Mouse (Mus musculus): Measurements from ENCODE around the gene Mlc1. TPM values are rescaled to one million over a fixed set of nuclear protein-coding genes. Genes with fewer than 3 reads are reported as not detected.

Gene Mlc1
- polyA plus RNA-seq, 1 experiment from 2014 or later = 3.7 TPM

DNA sequence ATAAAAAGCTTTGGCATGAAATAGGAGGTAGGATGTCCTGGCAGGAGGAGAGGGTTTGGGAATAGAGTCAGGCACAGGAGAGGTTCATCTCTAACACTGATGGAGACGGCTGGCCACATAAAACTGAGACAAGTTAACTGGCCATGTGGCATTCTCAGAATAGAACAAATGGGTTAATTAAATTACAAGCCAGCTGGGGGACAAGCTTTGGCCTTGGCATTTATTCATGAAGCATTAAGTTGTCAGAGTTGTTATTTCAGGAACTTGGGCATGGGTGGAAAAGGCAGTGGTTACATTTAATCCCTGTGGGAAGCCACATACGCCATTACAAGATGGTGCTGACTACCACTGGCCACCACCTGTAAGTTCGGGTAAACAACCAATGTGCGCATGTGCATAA lies 27.6 kb downstream of the Mlc1 start:
- ATAC-seq (ENCODE audit: low FRiP score) (no peak), DNase-seq (ENCODE audit: low spot score, missing footprints) (no peak)
- H3K4me1 ChIP-seq (ENCODE audit: control insufficient read depth, insufficient read depth, low read length) = peaks cover 6% of the 10 kb centered on the region
- no peaks in the 10 kb centered on the region for H3K36me3 ChIP-seq (ENCODE audit: control insufficient read depth, insufficient read depth, low read length)
- peaks cover 15% of the 10 kb centered on the region for H3K27me3 ChIP-seq (ENCODE audit: control insufficient read depth, insufficient read depth, low read length)
- H3K4me3 ChIP-seq (ENCODE audit: low read depth, low read length) = no peak overlapping the region
- no peak overlapping the region for H3K4me2 ChIP-seq
- no peak overlapping the region for H3K9ac ChIP-seq (ENCODE audit: low read length)
- no peak overlapping the region for H3K27ac ChIP-seq (ENCODE audit: low read depth, low read length)
- H3K9me3 ChIP-seq (ENCODE audit: control insufficient read depth, low read length) = no peaks in the 10 kb centered on the region
- WGBS = 84% methylated on average over 4 of the region's 4 CpGs

DNA sequence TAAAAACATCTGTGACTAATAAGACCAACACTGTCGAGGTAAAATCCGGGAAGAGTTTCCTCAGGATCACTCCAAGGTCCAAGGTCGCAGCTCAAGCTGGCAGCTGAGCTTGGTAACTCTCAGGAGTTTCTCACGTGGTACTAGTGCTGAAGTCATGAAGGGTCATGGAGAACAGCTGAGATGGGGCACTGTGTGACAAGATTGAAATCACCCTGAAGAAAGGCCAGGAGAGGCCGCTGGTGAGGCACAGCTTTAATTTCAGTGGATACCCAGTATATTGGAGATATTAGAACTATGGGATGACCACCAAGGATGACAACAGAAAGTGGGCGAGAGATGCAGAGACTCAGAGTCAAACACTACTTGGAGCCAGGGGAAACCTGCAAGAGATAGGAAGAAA lies 32.0 kb downstream of the Mlc1 start:
- H3K4me1 ChIP-seq (ENCODE audit: control insufficient read depth, insufficient read depth, low read length) = no peaks in the 10 kb centered on the region
- 57% methylated on average over 6 of the region's 6 CpGs for WGBS
- no peak overlapping the region for H3K4me3 ChIP-seq (ENCODE audit: low read depth, low read length)
- H3K36me3 ChIP-seq (ENCODE audit: control insufficient read depth, insufficient read depth, low read length) = no peaks in the 10 kb centered on the region
- no peak for ATAC-seq (ENCODE audit: low FRiP score)
- no peak overlapping the region for H3K9ac ChIP-seq (ENCODE audit: low read length)
- DNase-seq (ENCODE audit: low spot score, missing footprints) = no peak
- H3K4me2 ChIP-seq = no peak overlapping the region
- H3K27me3 ChIP-seq (ENCODE audit: control insufficient read depth, insufficient read depth, low read length) = no peaks in the 10 kb centered on the region
- no peaks in the 10 kb centered on the region for H3K9me3 ChIP-seq (ENCODE audit: control insufficient read depth, low read length)
- no peak overlapping the region for H3K27ac ChIP-seq (ENCODE audit: low read depth, low read length)

DNA sequence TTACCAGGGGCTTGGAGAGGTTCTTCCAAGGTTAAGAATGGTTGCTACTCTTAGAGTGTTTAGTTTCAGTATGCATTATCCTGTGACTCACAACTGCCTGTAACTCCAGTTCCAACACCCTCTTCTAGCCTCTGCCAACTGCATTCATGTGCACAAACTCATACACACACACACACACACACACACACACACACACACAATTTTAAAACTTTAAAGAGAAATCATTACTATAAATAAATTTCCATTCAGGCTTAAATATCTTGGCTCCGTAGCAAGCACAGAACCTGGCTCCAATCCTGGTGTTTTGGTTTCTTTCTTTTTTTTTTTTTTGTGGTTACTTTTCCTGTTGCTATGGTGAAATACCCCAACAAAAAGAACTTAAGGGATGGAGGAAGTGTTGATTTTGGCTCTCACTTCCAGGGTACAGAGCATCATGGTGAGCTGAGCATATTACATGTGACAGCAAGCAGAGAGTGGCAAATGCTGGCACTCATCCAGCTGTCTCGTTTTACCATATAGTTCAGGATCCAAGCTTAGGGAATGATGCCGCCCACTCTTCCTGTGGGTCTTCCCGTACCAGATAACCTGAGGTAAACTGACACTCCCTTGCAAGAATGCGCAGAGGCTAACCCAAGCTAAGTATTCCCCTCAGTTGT lies 34.8 kb downstream of the Mlc1 start:
- 91% methylated on average over 5 of the region's 5 CpGs for WGBS
- no peaks in the 10 kb centered on the region for H3K9me3 ChIP-seq (ENCODE audit: control insufficient read depth, low read length)
- no peak overlapping the region for H3K4me3 ChIP-seq (ENCODE audit: low read depth, low read length)
- no peak overlapping the region for H3K9ac ChIP-seq (ENCODE audit: low read length)
- H3K4me1 ChIP-seq (ENCODE audit: control insufficient read depth, insufficient read depth, low read length) = no peaks in the 10 kb centered on the region
- ATAC-seq (ENCODE audit: low FRiP score) (no peak), DNase-seq (ENCODE audit: low spot score, missing footprints) (no peak)
- no peak overlapping the region for H3K27ac ChIP-seq (ENCODE audit: low read depth, low read length)
- no peak overlapping the region for H3K4me2 ChIP-seq
- no peaks in the 10 kb centered on the region for H3K27me3 ChIP-seq (ENCODE audit: control insufficient read depth, insufficient read depth, low read length)
- H3K36me3 ChIP-seq (ENCODE audit: control insufficient read depth, insufficient read depth, low read length) = no peaks in the 10 kb centered on the region

DNA sequence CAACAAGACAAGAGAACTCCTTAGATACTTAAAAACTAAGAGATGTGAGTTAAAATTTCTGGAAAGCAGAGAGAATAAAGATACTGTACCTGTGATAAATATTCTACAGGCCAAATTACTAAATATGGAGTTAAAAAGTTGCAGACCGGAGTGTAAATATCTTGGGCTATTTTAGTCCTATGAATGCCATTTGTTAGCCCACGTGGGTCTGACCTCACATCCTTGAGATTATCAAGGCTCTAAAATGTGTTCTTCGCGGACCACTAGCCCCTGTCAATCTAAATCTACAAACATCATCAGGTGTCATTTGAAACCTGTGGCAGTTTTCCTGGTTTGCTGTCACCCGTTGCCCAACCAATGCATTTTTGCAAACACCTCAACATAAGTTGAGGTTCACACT lies 36.0 kb downstream of the Mlc1 start:
- Histone ChIP-seq H3K9ac (ENCODE audit: low read length) (no peak overlapping the region), H3K36me3 (ENCODE audit: control insufficient read depth, insufficient read depth, low read length) (no peaks in the 10 kb centered on the region), H3K4me1 (ENCODE audit: control insufficient read depth, insufficient read depth, low read length) (no peaks in the 10 kb centered on the region), H3K27ac (ENCODE audit: low read depth, low read length) (no peak overlapping the region), H3K27me3 (ENCODE audit: control insufficient read depth, insufficient read depth, low read length) (no peaks in the 10 kb centered on the region), H3K4me2 (no peak overlapping the region), H3K9me3 (ENCODE audit: control insufficient read depth, low read length) (no peaks in the 10 kb centered on the region), H3K4me3 (ENCODE audit: low read depth, low read length) (no peak overlapping the region)
- 80% methylated on average over 5 of the region's 5 CpGs for WGBS
- ATAC-seq (ENCODE audit: low FRiP score) (no peak), DNase-seq (ENCODE audit: low spot score, missing footprints) (no peak)

DNA sequence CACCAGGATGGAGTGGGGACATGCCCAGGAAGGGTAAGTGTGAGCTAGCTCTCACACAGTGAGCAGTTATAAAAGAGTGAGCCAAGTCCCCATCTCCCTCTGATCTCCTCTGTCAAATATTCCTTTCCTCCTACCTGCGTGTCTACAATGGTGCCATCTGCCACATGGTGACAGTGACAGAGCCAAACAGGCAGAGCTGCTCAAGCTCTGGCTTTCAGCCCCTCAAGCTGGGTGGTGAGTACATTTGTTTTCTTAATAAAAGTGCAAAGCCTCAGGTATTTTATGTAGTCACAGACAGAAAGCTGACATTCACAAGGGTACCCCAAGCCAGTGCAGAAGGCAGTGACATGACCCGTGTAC lies 41.5 kb downstream of the Mlc1 start:
- Histone ChIP-seq H3K27me3 (ENCODE audit: control insufficient read depth, insufficient read depth, low read length) (no peaks in the 10 kb centered on the region), H3K36me3 (ENCODE audit: control insufficient read depth, insufficient read depth, low read length) (no peaks in the 10 kb centered on the region), H3K4me1 (ENCODE audit: control insufficient read depth, insufficient read depth, low read length) (no peaks in the 10 kb centered on the region), H3K9me3 (ENCODE audit: control insufficient read depth, low read length) (no peaks in the 10 kb centered on the region), H3K9ac (ENCODE audit: low read length) (no peak overlapping the region), H3K4me2 (no peak overlapping the region), H3K27ac (ENCODE audit: low read depth, low read length) (no peak overlapping the region), H3K4me3 (ENCODE audit: low read depth, low read length) (no peak overlapping the region)
- DNase-seq (ENCODE audit: low spot score, missing footprints) = peak; percentile 10
- WGBS = 86% methylated on average over 2 of the region's 2 CpGs
- ATAC-seq (ENCODE audit: low FRiP score) = no peak

DNA sequence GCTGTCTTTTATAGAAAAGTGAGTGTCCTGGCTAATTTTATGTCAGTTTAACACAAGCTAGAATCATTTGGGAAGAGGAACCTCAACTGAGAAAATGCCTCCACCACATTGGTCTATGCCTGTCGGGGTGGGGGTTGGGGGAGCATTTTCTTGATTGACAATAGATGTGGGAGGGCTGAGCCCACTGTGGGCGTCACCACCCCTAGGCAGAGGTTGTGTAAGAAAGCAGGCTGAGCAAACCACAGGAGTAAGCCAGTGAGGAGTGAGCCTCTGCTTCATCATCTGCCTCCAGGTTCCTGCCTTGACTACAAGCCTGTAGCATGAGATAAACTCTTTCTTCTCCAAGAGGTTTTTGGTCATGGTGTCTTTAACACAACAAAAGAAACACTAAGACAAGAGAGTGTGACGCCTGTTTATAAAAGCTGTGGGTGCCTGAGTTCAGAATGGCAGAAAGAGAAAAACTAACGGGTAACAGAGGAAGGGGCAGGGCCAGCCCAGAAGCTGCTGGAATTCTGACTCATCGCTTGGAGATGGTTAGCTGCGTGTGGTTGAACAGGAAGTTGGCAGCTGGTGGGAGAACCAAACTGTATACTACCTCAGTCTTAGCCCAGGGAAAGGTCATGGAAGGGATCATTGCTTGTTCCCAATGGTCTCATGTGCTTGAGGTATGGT lies 42.1 kb downstream of the Mlc1 start:
- no peak for ATAC-seq (ENCODE audit: low FRiP score)
- 71% methylated on average over 6 of the region's 6 CpGs for WGBS
- no peaks in the 10 kb centered on the region for H3K36me3 ChIP-seq (ENCODE audit: control insufficient read depth, insufficient read depth, low read length)

DNA sequence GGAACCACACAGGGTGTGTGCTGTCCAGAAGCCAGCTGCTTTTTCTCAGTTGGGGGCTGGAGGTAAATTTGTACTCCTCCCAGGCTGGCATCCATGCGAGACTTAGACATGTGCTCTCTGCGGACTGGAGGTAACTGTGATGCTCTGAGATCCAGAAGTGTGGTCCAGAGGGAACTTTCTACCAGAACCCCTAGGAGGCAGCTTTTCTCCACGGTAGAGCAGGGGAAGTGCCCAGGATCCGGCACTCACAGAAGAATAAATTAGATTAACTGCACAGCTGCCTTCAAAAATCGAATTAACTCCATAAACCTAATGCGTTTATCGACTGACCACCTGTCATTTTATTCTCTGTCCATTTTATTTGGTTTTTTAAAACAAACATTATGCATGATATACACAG lies 44.7 kb downstream of the Mlc1 start:
- Histone ChIP-seq H3K27ac (ENCODE audit: low read depth, low read length) (no peak overlapping the region), H3K27me3 (ENCODE audit: control insufficient read depth, insufficient read depth, low read length) (no peaks in the 10 kb centered on the region), H3K4me3 (ENCODE audit: low read depth, low read length) (no peak overlapping the region), H3K4me1 (ENCODE audit: control insufficient read depth, insufficient read depth, low read length) (no peaks in the 10 kb centered on the region), H3K36me3 (ENCODE audit: control insufficient read depth, insufficient read depth, low read length) (no peaks in the 10 kb centered on the region), H3K4me2 (no peak overlapping the region), H3K9ac (ENCODE audit: low read length) (no peak overlapping the region), H3K9me3 (ENCODE audit: control insufficient read depth, low read length) (no peaks in the 10 kb centered on the region)
- DNase-seq (ENCODE audit: low spot score, missing footprints) (peak; percentile 56), ATAC-seq (ENCODE audit: low FRiP score) (no peak)
- 61% methylated on average over 7 of the region's 7 CpGs for WGBS

More for the DNA sequence above, 42.1 kb downstream of the Mlc1 start:
- Histone ChIP-seq H3K27ac (ENCODE audit: low read depth, low read length) (no peak overlapping the region), H3K9ac (ENCODE audit: low read length) (no peak overlapping the region), H3K27me3 (ENCODE audit: control insufficient read depth, insufficient read depth, low read length) (no peaks in the 10 kb centered on the region), H3K4me1 (ENCODE audit: control insufficient read depth, insufficient read depth, low read length) (no peaks in the 10 kb centered on the region), H3K9me3 (ENCODE audit: control insufficient read depth, low read length) (no peaks in the 10 kb centered on the region), H3K4me2 (no peak overlapping the region), H3K4me3 (ENCODE audit: low read depth, low read length) (no peak overlapping the region)
- peak; percentile 28 for DNase-seq (ENCODE audit: low spot score, missing footprints)

DNA sequence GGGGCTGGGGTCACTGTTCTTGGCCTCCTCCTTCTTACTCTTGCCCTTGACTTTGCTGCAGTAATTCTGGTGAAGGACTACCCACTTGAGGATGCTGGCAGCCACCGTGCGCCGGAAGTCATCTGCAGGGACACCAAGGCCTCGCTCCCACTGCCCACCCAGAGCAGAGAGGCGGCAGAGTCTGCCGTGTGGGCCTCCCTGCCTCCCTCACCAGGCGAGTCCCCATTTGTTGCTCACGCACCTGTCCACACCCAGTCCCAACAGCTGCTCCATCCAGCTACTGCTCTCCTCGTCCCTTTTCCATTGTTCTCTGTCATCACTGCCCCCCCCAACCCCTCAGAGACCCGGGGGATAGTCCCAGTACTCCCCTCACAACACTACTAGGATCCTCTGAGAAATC lies 46.1 kb downstream of the Mlc1 start:
- H3K9me3 ChIP-seq (ENCODE audit: control insufficient read depth, low read length) = no peaks in the 10 kb centered on the region
- H3K36me3 ChIP-seq (ENCODE audit: control insufficient read depth, insufficient read depth, low read length) = no peaks in the 10 kb centered on the region
- WGBS = 90% methylated on average over 10 of the region's 10 CpGs
- no peak overlapping the region for H3K4me3 ChIP-seq (ENCODE audit: low read depth, low read length)
- H3K27me3 ChIP-seq (ENCODE audit: control insufficient read depth, insufficient read depth, low read length) = no peaks in the 10 kb centered on the region
- H3K27ac ChIP-seq (ENCODE audit: low read depth, low read length) = no peak overlapping the region
- no peak overlapping the region for H3K9ac ChIP-seq (ENCODE audit: low read length)
- ATAC-seq (ENCODE audit: low FRiP score) (no peak), DNase-seq (ENCODE audit: low spot score, missing footprints) (peak; percentile 1)
- H3K4me1 ChIP-seq (ENCODE audit: control insufficient read depth, insufficient read depth, low read length) = no peaks in the 10 kb centered on the region
- no peak overlapping the region for H3K4me2 ChIP-seq

DNA sequence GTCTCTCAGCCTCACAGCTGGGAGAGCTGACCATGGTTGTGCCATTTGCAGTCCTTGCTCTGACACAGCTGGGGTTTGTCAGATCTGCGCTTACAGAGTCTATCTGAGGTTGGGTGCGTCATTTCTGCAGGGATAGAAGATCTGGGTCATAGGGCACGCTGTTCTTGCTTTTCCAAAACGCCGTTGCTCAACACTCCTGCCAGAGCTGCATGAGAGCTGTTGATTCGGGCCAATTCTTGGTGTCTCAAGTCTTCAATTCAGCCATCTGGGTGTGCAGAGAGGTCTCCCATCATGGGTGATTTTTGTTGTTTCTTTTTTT lies 56.9 kb downstream of the Mlc1 start:
- no peak for DNase-seq (ENCODE audit: low spot score, missing footprints)
- H3K9ac ChIP-seq (ENCODE audit: low read length) = no peak overlapping the region
- H3K4me2 ChIP-seq = no peak overlapping the region
- H3K27me3 ChIP-seq (ENCODE audit: control insufficient read depth, insufficient read depth, low read length) = no peaks in the 10 kb centered on the region
- no peaks in the 10 kb centered on the region for H3K36me3 ChIP-seq (ENCODE audit: control insufficient read depth, insufficient read depth, low read length)
- H3K27ac ChIP-seq (ENCODE audit: low read depth, low read length) = no peak overlapping the region
- no peaks in the 10 kb centered on the region for H3K4me1 ChIP-seq (ENCODE audit: control insufficient read depth, insufficient read depth, low read length)
- no peaks in the 10 kb centered on the region for H3K9me3 ChIP-seq (ENCODE audit: control insufficient read depth, low read length)
- no peak overlapping the region for H3K4me3 ChIP-seq (ENCODE audit: low read depth, low read length)
- 75% methylated on average over 6 of the region's 6 CpGs for WGBS
- no peak for ATAC-seq (ENCODE audit: low FRiP score)

All from midbrain, embryonic 11.5 days (tissue).